Mouse (Mus musculus): Measurements from ENCODE around the gene Lin7a. TPM values are rescaled to one million over a fixed set of nuclear protein-coding genes. Genes with fewer than 3 reads are reported as not detected.

The Lin7a gene
- polyA plus RNA-seq, 1 experiment, result not detected

- Histone ChIP-seq H3K4me1 (ENCODE audit: control insufficient read depth, insufficient read depth, low read length) (no peaks in the 10 kb centered on the region), H3K4me3 (ENCODE audit: insufficient read depth, low read length) (no peak overlapping the region), H3K27ac (ENCODE audit: insufficient read depth, low read depth, low read length) (no peak overlapping the region)
- TF ChIP-seq POLR2A (IDR thresholded peaks at IDR 0.05; ENCODE audit: borderline replicate concordance, low read depth, low read length) (no peak), CTCF (IDR thresholded peaks at IDR 0.05; ENCODE audit: low read depth, low read length) (no peak)
Measured at GRCm38 (mm10) chr10:107315251-107315650, 43.8 kb downstream of the Lin7a start.

- TF ChIP-seq CTCF (IDR thresholded peaks at IDR 0.05; ENCODE audit: low read depth, low read length), result no peak
- no peak overlapping the region for H3K4me3 ChIP-seq (ENCODE audit: insufficient read depth, low read length)
- H3K4me1 ChIP-seq (ENCODE audit: control insufficient read depth, insufficient read depth, low read length), result no peaks in the 10 kb centered on the region
- no peak overlapping the region for H3K27ac ChIP-seq (ENCODE audit: insufficient read depth, low read depth, low read length)
Measured at GRCm38 (mm10) chr10:107315681-107316080, 44.2 kb downstream of the Lin7a start.

GRCm38 (mm10) chr10:107316100-107316499 is 44.6 kb downstream of the Lin7a start:
- H3K27ac ChIP-seq (ENCODE audit: insufficient read depth, low read depth, low read length), result no peak overlapping the region
- TF ChIP-seq POLR2A (IDR thresholded peaks at IDR 0.05; ENCODE audit: borderline replicate concordance, low read depth, low read length) (no peak), CTCF (IDR thresholded peaks at IDR 0.05; ENCODE audit: low read depth, low read length) (no peak)
- H3K4me1 ChIP-seq (ENCODE audit: control insufficient read depth, insufficient read depth, low read length), result no peaks in the 10 kb centered on the region

GRCm38 (mm10) chr10:107319648-107320047 is 48.2 kb downstream of the Lin7a start:
- Histone ChIP-seq H3K27ac (ENCODE audit: insufficient read depth, low read depth, low read length) (no peak overlapping the region), H3K4me1 (ENCODE audit: control insufficient read depth, insufficient read depth, low read length) (no peaks in the 10 kb centered on the region), H3K4me3 (ENCODE audit: insufficient read depth, low read length) (no peak overlapping the region)
- TF ChIP-seq POLR2A (IDR thresholded peaks at IDR 0.05; ENCODE audit: borderline replicate concordance, low read depth, low read length) (no peak), CTCF (IDR thresholded peaks at IDR 0.05; ENCODE audit: low read depth, low read length) (no peak)

More at GRCm38 (mm10) chr10:107316100-107316499, 44.6 kb downstream of the Lin7a start:
- no peak overlapping the region for H3K4me3 ChIP-seq (ENCODE audit: insufficient read depth, low read length)

- H3K4me1 ChIP-seq (ENCODE audit: control insufficient read depth, insufficient read depth, low read length), result no peaks in the 10 kb centered on the region
- H3K27ac ChIP-seq (ENCODE audit: insufficient read depth, low read depth, low read length), result no peak overlapping the region
- TF ChIP-seq CTCF (IDR thresholded peaks at IDR 0.05; ENCODE audit: low read depth, low read length), result no peak
- TF ChIP-seq POLR2A (IDR thresholded peaks at IDR 0.05; ENCODE audit: borderline replicate concordance, low read depth, low read length), result no peak
- no peak overlapping the region for H3K4me3 ChIP-seq (ENCODE audit: insufficient read depth, low read length)
Measured at GRCm38 (mm10) chr10:107323865-107324264, 52.4 kb downstream of the Lin7a start.

- no peak for TF ChIP-seq CTCF (IDR thresholded peaks at IDR 0.05; ENCODE audit: low read depth, low read length)
- TF ChIP-seq POLR2A (IDR thresholded peaks at IDR 0.05; ENCODE audit: borderline replicate concordance, low read depth, low read length), result no peak
Measured at GRCm38 (mm10) chr10:107325558-107325957, 54.1 kb downstream of the Lin7a start.

GRCm38 (mm10) chr10:107339524-107339923 is 68.0 kb downstream of the Lin7a start:
- TF ChIP-seq CTCF (IDR thresholded peaks at IDR 0.05; ENCODE audit: low read depth, low read length) (no peak), POLR2A (IDR thresholded peaks at IDR 0.05; ENCODE audit: borderline replicate concordance, low read depth, low read length) (no peak)
- Histone ChIP-seq H3K27ac (ENCODE audit: insufficient read depth, low read depth, low read length) (no peak overlapping the region), H3K4me3 (ENCODE audit: insufficient read depth, low read length) (no peak overlapping the region), H3K4me1 (ENCODE audit: control insufficient read depth, insufficient read depth, low read length) (no peaks in the 10 kb centered on the region)

More at GRCm38 (mm10) chr10:107325558-107325957, 54.1 kb downstream of the Lin7a start:
- Histone ChIP-seq H3K4me1 (ENCODE audit: control insufficient read depth, insufficient read depth, low read length) (no peaks in the 10 kb centered on the region), H3K27ac (ENCODE audit: insufficient read depth, low read depth, low read length) (no peak overlapping the region), H3K4me3 (ENCODE audit: insufficient read depth, low read length) (no peak overlapping the region)

- Histone ChIP-seq H3K27ac (ENCODE audit: insufficient read depth, low read depth, low read length) (no peak overlapping the region), H3K4me3 (ENCODE audit: insufficient read depth, low read length) (no peak overlapping the region), H3K4me1 (ENCODE audit: control insufficient read depth, insufficient read depth, low read length) (no peaks in the 10 kb centered on the region)
- no peak for TF ChIP-seq POLR2A (IDR thresholded peaks at IDR 0.05; ENCODE audit: borderline replicate concordance, low read depth, low read length)
- TF ChIP-seq CTCF (IDR thresholded peaks at IDR 0.05; ENCODE audit: low read depth, low read length), result no peak
Measured at GRCm38 (mm10) chr10:107341151-107341550, 69.7 kb downstream of the Lin7a start.

GRCm38 (mm10) chr10:107344200-107344599 is 72.7 kb downstream of the Lin7a start:
- no peak overlapping the region for H3K4me3 ChIP-seq (ENCODE audit: insufficient read depth, low read length)
- no peaks in the 10 kb centered on the region for H3K4me1 ChIP-seq (ENCODE audit: control insufficient read depth, insufficient read depth, low read length)
- H3K27ac ChIP-seq (ENCODE audit: insufficient read depth, low read depth, low read length), result no peak overlapping the region
- TF ChIP-seq POLR2A (IDR thresholded peaks at IDR 0.05; ENCODE audit: borderline replicate concordance, low read depth, low read length), result no peak
- no peak for TF ChIP-seq CTCF (IDR thresholded peaks at IDR 0.05; ENCODE audit: low read depth, low read length)

GRCm38 (mm10) chr10:107347842-107348241 is 76.4 kb downstream of the Lin7a start:
- H3K27ac ChIP-seq (ENCODE audit: insufficient read depth, low read depth, low read length), result no peak overlapping the region
- TF ChIP-seq CTCF (IDR thresholded peaks at IDR 0.05; ENCODE audit: low read depth, low read length) (no peak), POLR2A (IDR thresholded peaks at IDR 0.05; ENCODE audit: borderline replicate concordance, low read depth, low read length) (no peak)
- no peak overlapping the region for H3K4me3 ChIP-seq (ENCODE audit: insufficient read depth, low read length)
- H3K4me1 ChIP-seq (ENCODE audit: control insufficient read depth, insufficient read depth, low read length), result no peaks in the 10 kb centered on the region

Measured in bone marrow macrophage, adult 2 months (primary cell).